Mouse (Mus musculus): ENCODE measurements around the gene Itga2b. TPM values are rescaled to one million over a fixed set of nuclear protein-coding genes. Genes with fewer than 3 reads are reported as not detected.

Gene Itga2b
- total and polyA plus RNA-seq, 2 experiments from 2014 or later: 4.8 to 5.4 TPM

GRCm38 (mm10) chr11:102447497-102447896 is 22.4 kb downstream of the Itga2b start, which contains the start of gene Fam171a2:
Fam171a2 (minus strand) TSS chr11:102447682.
- WGBS: under 1% methylated on average over 40 of the region's 40 CpGs
- Histone ChIP-seq H3K4me3 (ENCODE audit: low read depth, low read length) (peak within 1 kb of the TSS; percentile 80), H3K27me3 (ENCODE audit: control insufficient read depth, insufficient read depth, low read length) (0 out of 2 replicates have a peak, but pooled peaks cover 7% of the 10 kb centered on the region), H3K9ac (replicated peaks; ENCODE audit: low read depth, low read length) (peak within 1 kb of the TSS; percentile 77), H3K4me1 (ENCODE audit: control insufficient read depth, insufficient read depth) (peaks cover 40% of the 10 kb centered on the region), H3K27ac (ENCODE audit: low read depth) (peak within 1 kb of the TSS; percentile 84), H3K36me3 (replicated peaks; ENCODE audit: control insufficient read depth, insufficient read depth, low read length) (peaks cover 4% of the 10 kb centered on the region; the same call in 1 of the 2 replicates), H3K9me3 (replicated peaks; ENCODE audit: control insufficient read depth, low read length) (no peaks in the 10 kb centered on the region), H3K4me2 (ENCODE audit: low read depth, low read length) (peak within 1 kb of the TSS; percentile 91)
- TF ChIP-seq EP300 (IDR thresholded peaks at IDR 0.05; ENCODE audit: low read depth): no peak
- TF ChIP-seq CTCF (IDR thresholded peaks at IDR 0.05; ENCODE audit: low read depth): peak; percentile 55
- ATAC-seq (ENCODE audit: insufficient read depth, low read depth) (peak; percentile 64), DNase-seq (ENCODE audit: low spot score) (peak; percentile 43)

GRCm38 (mm10) chr11:102446581-102447461 is 23.1 kb downstream of the Itga2b start:
- Histone ChIP-seq H3K27me3 (ENCODE audit: control insufficient read depth, insufficient read depth, low read length) (0 out of 2 replicates have a peak, but pooled peaks cover 7% of the 10 kb centered on the region), H3K36me3 (replicated peaks; ENCODE audit: control insufficient read depth, insufficient read depth, low read length) (peaks cover 4% of the 10 kb centered on the region; the same call in 1 of the 2 replicates), H3K4me3 (ENCODE audit: low read depth, low read length) (peak overlapping the region; percentile 80), H3K27ac (ENCODE audit: low read depth) (peak overlapping the region; percentile 84), H3K9ac (replicated peaks; ENCODE audit: low read depth, low read length) (peak overlapping the region; percentile 77), H3K4me1 (ENCODE audit: control insufficient read depth, insufficient read depth) (peaks cover 40% of the 10 kb centered on the region), H3K9me3 (replicated peaks; ENCODE audit: control insufficient read depth, low read length) (no peaks in the 10 kb centered on the region), H3K4me2 (ENCODE audit: low read depth, low read length) (peak overlapping the region; percentile 91)
- no peak for TF ChIP-seq CTCF (IDR thresholded peaks at IDR 0.05; ENCODE audit: low read depth)
- no peak for TF ChIP-seq EP300 (IDR thresholded peaks at IDR 0.05; ENCODE audit: low read depth)
- DNase-seq (ENCODE audit: low spot score) (no peak), ATAC-seq (ENCODE audit: insufficient read depth, low read depth) (peak; percentile 19; the same call in 1 of the 2 replicates)
- 1% methylated on average over 46 of the region's 49 CpGs for WGBS

- peak; percentile 47 for ATAC-seq (ENCODE audit: insufficient read depth, low read depth)
- H3K4me1 ChIP-seq (ENCODE audit: control insufficient read depth, insufficient read depth): peaks cover 40% of the 10 kb centered on the region
Measured at GRCm38 (mm10) chr11:102445891-102446361, 24.0 kb downstream of the Itga2b start.

GRCm38 (mm10) chr11:102445264-102445890 is 24.5 kb downstream of the Itga2b start:
- no peak for TF ChIP-seq EP300 (IDR thresholded peaks at IDR 0.05; ENCODE audit: low read depth)
- TF ChIP-seq CTCF (IDR thresholded peaks at IDR 0.05; ENCODE audit: low read depth): no peak
- H3K9me3 ChIP-seq (replicated peaks; ENCODE audit: control insufficient read depth, low read length): no peaks in the 10 kb centered on the region
- H3K27me3 ChIP-seq (ENCODE audit: control insufficient read depth, insufficient read depth, low read length): 0 out of 2 replicates have a peak, but pooled peaks cover 7% of the 10 kb centered on the region
- peak overlapping the region; percentile 91 for H3K4me2 ChIP-seq (ENCODE audit: low read depth, low read length)
- 23% methylated on average over 10 of the region's 10 CpGs for WGBS
- DNase-seq (ENCODE audit: low spot score) (peak; percentile 59), ATAC-seq (ENCODE audit: insufficient read depth, low read depth) (peak; percentile 21)
- no peak overlapping the region for H3K9ac ChIP-seq (replicated peaks; ENCODE audit: low read depth, low read length)
- peaks cover 40% of the 10 kb centered on the region for H3K4me1 ChIP-seq (ENCODE audit: control insufficient read depth, insufficient read depth)
- H3K27ac ChIP-seq (ENCODE audit: low read depth): peak overlapping the region; percentile 84
- H3K4me3 ChIP-seq (ENCODE audit: low read depth, low read length): no peak overlapping the region
- H3K36me3 ChIP-seq (replicated peaks; ENCODE audit: control insufficient read depth, insufficient read depth, low read length): peaks cover 7% of the 10 kb centered on the region; the same call in 1 of the 2 replicates

More at GRCm38 (mm10) chr11:102445891-102446361, 24.0 kb downstream of the Itga2b start:
- Histone ChIP-seq H3K9me3 (replicated peaks; ENCODE audit: control insufficient read depth, low read length) (no peaks in the 10 kb centered on the region), H3K4me2 (ENCODE audit: low read depth, low read length) (peak overlapping the region; percentile 91), H3K9ac (replicated peaks; ENCODE audit: low read depth, low read length) (no peak overlapping the region), H3K36me3 (replicated peaks; ENCODE audit: control insufficient read depth, insufficient read depth, low read length) (peaks cover 7% of the 10 kb centered on the region; the same call in 1 of the 2 replicates), H3K27ac (ENCODE audit: low read depth) (peak overlapping the region; percentile 84), H3K27me3 (ENCODE audit: control insufficient read depth, insufficient read depth, low read length) (0 out of 2 replicates have a peak, but pooled peaks cover 7% of the 10 kb centered on the region), H3K4me3 (ENCODE audit: low read depth, low read length) (peak overlapping the region; percentile 80)
- TF ChIP-seq CTCF (IDR thresholded peaks at IDR 0.05; ENCODE audit: low read depth) (no peak), EP300 (IDR thresholded peaks at IDR 0.05; ENCODE audit: low read depth) (0 out of 2 replicates have a peak, but pooled peaks have one; percentile 53)
- 14% methylated on average over 7 of the region's 7 CpGs for WGBS
- peak; percentile 74 for DNase-seq (ENCODE audit: low spot score)

- H3K27ac ChIP-seq (ENCODE audit: low read depth): no peak overlapping the region
Measured at GRCm38 (mm10) chr11:102444781-102445180, 25.1 kb downstream of the Itga2b start.

More at GRCm38 (mm10) chr11:102444781-102445180, 25.1 kb downstream of the Itga2b start:
- 0 out of 2 replicates have a peak, but pooled peaks cover 7% of the 10 kb centered on the region for H3K27me3 ChIP-seq (ENCODE audit: control insufficient read depth, insufficient read depth, low read length)
- WGBS: 15% methylated on average over 6 of the region's 6 CpGs
- H3K4me2 ChIP-seq (ENCODE audit: low read depth, low read length): peak overlapping the region; percentile 91; the same call in 1 of the 2 replicates
- H3K9me3 ChIP-seq (replicated peaks; ENCODE audit: control insufficient read depth, low read length): no peaks in the 10 kb centered on the region
- TF ChIP-seq CTCF (IDR thresholded peaks at IDR 0.05; ENCODE audit: low read depth) (no peak), EP300 (IDR thresholded peaks at IDR 0.05; ENCODE audit: low read depth) (no peak)
- no peak for ATAC-seq (ENCODE audit: insufficient read depth, low read depth)
- no peak overlapping the region for H3K4me3 ChIP-seq (ENCODE audit: low read depth, low read length)
- peaks cover 12% of the 10 kb centered on the region for H3K36me3 ChIP-seq (replicated peaks; ENCODE audit: control insufficient read depth, insufficient read depth, low read length)
- H3K9ac ChIP-seq (replicated peaks; ENCODE audit: low read depth, low read length): no peak overlapping the region
- DNase-seq (ENCODE audit: low spot score): no peak
- H3K4me1 ChIP-seq (ENCODE audit: control insufficient read depth, insufficient read depth): peaks cover 40% of the 10 kb centered on the region

All from heart, postnatal 0 days (tissue).